Mouse (Mus musculus) lung, embryonic 14.5 days (tissue): ENCODE data around the gene Nt5c2. TPM values are rescaled to one million over a fixed set of nuclear protein-coding genes. Genes with fewer than 3 reads are reported as not detected.
"Not testable (repeated sequence)": the region's sequence is repeated elsewhere in the genome, so short reads cannot be mapped to it uniquely, and the experiment has no call there.

Experiments used
- ATAC-seq: fragments of 200-750 bp; cut with Nextera tagmentation; 2 replicates; pipeline ENCODE4 v1.8.0; 2017; ENCODE audit warnings: mild to moderate bottlenecking, moderate TSS enrichment, moderate library complexity; ENCODE audit not compliant: insufficient read depth
- DNase-seq: peaks from one replicate; pipeline ENCODE4 v3.0.0-alpha.2; 2015
- H3K27ac ChIP-seq: fragments of 300-500 bp; sonication (generic); 2 replicates; pipeline ENCODE4 v1.5.1; 2014; ENCODE audit warnings: low read depth, mild to moderate bottlenecking, moderate library complexity
- H3K27me3 ChIP-seq: fragments of 300-500 bp; sonication (generic); 2 replicates; pipeline ENCODE4 v1.6.1; 2014; ENCODE audit warnings: low read length, control low read depth; ENCODE audit not compliant: insufficient read depth
- H3K36me3 ChIP-seq: fragments of 300-500 bp; sonication (generic); 2 replicates; pipeline ENCODE4 v1.6.1; 2014; ENCODE audit warnings: control low read depth; ENCODE audit not compliant: insufficient read depth
- H3K4me1 ChIP-seq: fragments of 300-500 bp; sonication (generic); 2 replicates; pipeline ENCODE4 v1.6.1; 2014; ENCODE audit warnings: antibody characterized with exemption, control low read depth; ENCODE audit not compliant: insufficient read depth
- H3K4me2 ChIP-seq: fragments of 300-500 bp; sonication (generic); 2 replicates; pipeline ENCODE4 v1.6.1; 2014; ENCODE audit warnings: mild to moderate bottlenecking
- H3K4me3 ChIP-seq: fragments of 300-500 bp; sonication (generic); 2 replicates; pipeline ENCODE4 v1.5.1; 2014; ENCODE audit warnings: low read depth, low read length
- H3K9ac ChIP-seq: fragments of 300-500 bp; sonication (generic); 2 replicates; pipeline ENCODE4 v1.6.1; 2014
- H3K9me3 ChIP-seq: fragments of 300-500 bp; sonication (generic); 2 replicates; pipeline ENCODE4 v1.6.1; 2016; ENCODE audit warnings: low read depth, low read length, control low read depth
- CTCF ChIP-seq: IDR thresholded peaks from 2 replicates; pipeline ENCODE4 v1.5.1; 2016; ENCODE audit warnings: antibody characterized with exemption, low read depth
- WGBS: fragments of 180-500 bp; shearing (Covaris S2); extraction: QIAGEN DNeasy Blood & Tissue Kit; methylation state at CpG from one replicate; pipeline ENCODE4 v1.1.7; 2014; 5-methylcytosine and 5-hydroxymethylcytosine counted together
- polyA plus RNA-seq: library from polyadenylated mRNA; unstranded; fragments of >200 nt; fragmentation: Nextera tagmentation; extraction: Ambion mirVana; gene quantifications from 2 replicates; pipeline ENCODE4 v1.2.1, GENCODE M21; 2014

Nt5c2 gene
- polyA plus RNA-seq, 1 experiment from 2014 or later = 81.2 TPM

- H3K4me2 ChIP-seq = no peak overlapping the region
- H3K27ac ChIP-seq = no peak overlapping the region
- H3K9me3 ChIP-seq = no peaks in the 10 kb centered on the region
- ATAC-seq (no peak), DNase-seq (no peak)
- no peaks in the 10 kb centered on the region for H3K4me1 ChIP-seq
- H3K9ac ChIP-seq = no peak overlapping the region
- no peak overlapping the region for H3K4me3 ChIP-seq
- WGBS = 43% methylated on average over 6 of the region's 6 CpGs
- H3K27me3 ChIP-seq = no peaks in the 10 kb centered on the region
- no peaks in the 10 kb centered on the region for H3K36me3 ChIP-seq
- no peak for TF ChIP-seq CTCF
Observed at GRCm38 (mm10) chr19:46981462-46981861, 33.5 kb downstream of the Nt5c2 start.

GRCm38 (mm10) chr19:46979781-46980105, 35.2 kb downstream of the Nt5c2 start:
- H3K36me3 ChIP-seq = no peaks in the 10 kb centered on the region
- H3K9ac ChIP-seq = no peak overlapping the region
- no peaks in the 10 kb centered on the region for H3K4me1 ChIP-seq
- 59% methylated on average over 3 of the region's 3 CpGs for WGBS
- no peaks in the 10 kb centered on the region for H3K27me3 ChIP-seq
- no peak overlapping the region for H3K4me3 ChIP-seq
- DNase-seq (no peak), ATAC-seq (no peak)
- TF ChIP-seq CTCF = no peak
- H3K9me3 ChIP-seq = no peaks in the 10 kb centered on the region
- no peak overlapping the region for H3K4me2 ChIP-seq
- H3K27ac ChIP-seq = no peak overlapping the region

- Histone ChIP-seq H3K4me3 (no peak overlapping the region), H3K27me3 (no peaks in the 10 kb centered on the region), H3K4me1 (no peaks in the 10 kb centered on the region), H3K4me2 (no peak overlapping the region), H3K27ac (no peak overlapping the region), H3K9ac (no peak overlapping the region), H3K36me3 (no peaks in the 10 kb centered on the region), H3K9me3 (no peaks in the 10 kb centered on the region)
- no peak for TF ChIP-seq CTCF
- 77% methylated on average over 17 of the region's 17 CpGs for WGBS
- ATAC-seq (no peak), DNase-seq (no peak)
Observed at GRCm38 (mm10) chr19:46978920-46979780, 35.8 kb downstream of the Nt5c2 start.

GRCm38 (mm10) chr19:46978069-46978468, 36.9 kb downstream of the Nt5c2 start:
- H3K9me3 ChIP-seq, H3K4me2 ChIP-seq, H3K9ac ChIP-seq, H3K27ac ChIP-seq, H3K4me3 ChIP-seq, DNase-seq, H3K27me3 ChIP-seq, H3K36me3 ChIP-seq, ATAC-seq, H3K4me1 ChIP-seq: not testable (repeated sequence)
- WGBS = 91% methylated on average over 3 of the region's 3 CpGs

GRCm38 (mm10) chr19:46977460-46977859, 37.5 kb downstream of the Nt5c2 start:
- no peak overlapping the region for H3K9ac ChIP-seq
- 66% methylated on average over 6 of the region's 6 CpGs for WGBS
- no peak for ATAC-seq
- no peak overlapping the region for H3K27ac ChIP-seq
- H3K27me3 ChIP-seq = no peaks in the 10 kb centered on the region
- no peak overlapping the region for H3K4me2 ChIP-seq
- no peak overlapping the region for H3K4me3 ChIP-seq
- H3K4me1 ChIP-seq = no peaks in the 10 kb centered on the region; the same call in 1 of the 2 replicates
- no peak for TF ChIP-seq CTCF
- H3K36me3 ChIP-seq = no peaks in the 10 kb centered on the region
- H3K9me3 ChIP-seq = no peaks in the 10 kb centered on the region
- no peak for DNase-seq

GRCm38 (mm10) chr19:46976743-46977142, 38.2 kb downstream of the Nt5c2 start:
- H3K9ac ChIP-seq = no peak overlapping the region
- no peaks in the 10 kb centered on the region; the same call in 1 of the 2 replicates for H3K4me1 ChIP-seq
- H3K27ac ChIP-seq = no peak overlapping the region
- no peaks in the 10 kb centered on the region for H3K36me3 ChIP-seq
- ATAC-seq (no peak), DNase-seq (no peak)
- TF ChIP-seq CTCF = no peak
- no peak overlapping the region for H3K4me2 ChIP-seq
- no peaks in the 10 kb centered on the region for H3K9me3 ChIP-seq
- WGBS = 49% methylated on average over 2 of the region's 2 CpGs
- H3K27me3 ChIP-seq = no peaks in the 10 kb centered on the region
- no peak overlapping the region for H3K4me3 ChIP-seq

- H3K27ac ChIP-seq = no peak overlapping the region
- no peak for TF ChIP-seq CTCF
- WGBS = 74% methylated on average over 8 of the region's 8 CpGs
- H3K4me2 ChIP-seq = no peak overlapping the region
- DNase-seq (no peak), ATAC-seq (no peak)
- H3K4me1 ChIP-seq = no peaks in the 10 kb centered on the region; the same call in 1 of the 2 replicates
- no peak overlapping the region for H3K4me3 ChIP-seq
- H3K27me3 ChIP-seq = no peaks in the 10 kb centered on the region
- H3K9me3 ChIP-seq = no peaks in the 10 kb centered on the region
- no peak overlapping the region for H3K9ac ChIP-seq
- H3K36me3 ChIP-seq = no peaks in the 10 kb centered on the region
Observed at GRCm38 (mm10) chr19:46975997-46976396, 39.0 kb downstream of the Nt5c2 start.
